8 mouse cellular contexts compared by ENCODE assay signal in the genomic region with DNA sequence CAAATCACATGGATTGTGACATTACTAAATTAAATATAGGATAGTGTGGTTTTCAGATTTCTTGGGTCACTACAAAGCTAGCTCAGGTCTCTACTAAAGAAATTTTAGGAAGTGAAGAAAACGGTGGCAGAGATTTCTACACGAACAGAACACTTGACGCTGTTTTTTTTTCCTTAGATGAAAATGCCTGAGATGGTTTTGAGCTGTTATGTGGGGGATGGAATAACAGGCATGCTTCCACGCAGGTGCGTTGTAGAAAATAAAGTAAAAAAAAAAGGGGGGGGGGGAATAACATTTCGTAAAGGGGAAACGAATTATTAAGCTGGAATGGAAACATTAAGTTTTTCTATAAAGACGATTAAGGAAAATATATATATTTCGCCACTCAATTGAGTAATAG. TPM values are rescaled to one million over a fixed set of nuclear protein-coding genes. Genes with fewer than 3 reads are reported as not detected.
DNase-seq lines count a peak whose midpoint lies in the region; ATAC-seq and TF ChIP-seq lines count a peak whose summit lies in the region.

No protein-coding gene starts in this region.

- no peaks in the 10 kb centered on the region for H3K9me3 ChIP-seq in forebrain, postnatal 0 days (ENCODE audit: low read length)
- no peaks in the 10 kb centered on the region for H3K9me3 ChIP-seq in liver, embryonic 15.5 days (replicated peaks)

- peak overlapping the region; percentile 97 for H3K4me3 ChIP-seq in gastrocnemius, adult 2 months
- H3K4me3 ChIP-seq in forebrain, postnatal 0 days (ENCODE audit: low read depth, low read length) = peak overlapping the region; percentile 93
- H3K4me3 ChIP-seq in liver, embryonic 15.5 days (replicated peaks) = peak overlapping the region; percentile 85

- H3K36me3 ChIP-seq in forebrain, postnatal 0 days (ENCODE audit: insufficient read depth) = no peaks in the 10 kb centered on the region
- H3K36me3 ChIP-seq in liver, embryonic 15.5 days (replicated peaks) = no peaks in the 10 kb centered on the region

- peak overlapping the region; percentile 98 for H3K27ac ChIP-seq in gastrocnemius, adult 2 months
- no peak overlapping the region; the same call in 1 of the 2 replicates for H3K27ac ChIP-seq in forebrain, postnatal 0 days (ENCODE audit: low read depth, low read length)
- no peak overlapping the region for H3K27ac ChIP-seq in liver, embryonic 15.5 days (replicated peaks)

- 32% methylated on average over 9 of the region's 9 CpGs for WGBS in forebrain, postnatal 0 days
- WGBS in liver, embryonic 15.5 days (ENCODE audit: insufficient replicate concordance) = 20% methylated on average over 9 of the region's 9 CpGs

- H3K9ac ChIP-seq in forebrain, postnatal 0 days = peak overlapping the region; percentile 82; the same call in 1 of the 2 replicates
- H3K9ac ChIP-seq in liver, embryonic 15.5 days = no peak overlapping the region

- DNase-seq in gastrocnemius, adult 2 months = no peak
- DNase-seq in gastrocnemius, adult 18-20 months (ENCODE audit: low spot score) = no peak
- peak; percentile 15 for DNase-seq in A20 (ENCODE audit: low read depth, low spot score)
- DNase-seq in forebrain, postnatal 0 days = no peak
- DNase-seq in spleen, postnatal 14 days (ENCODE audit: low spot score in 2 of 2) = no peak
- no peak for DNase-seq in thymus, postnatal 0 days (ENCODE audit: low spot score)
- DNase-seq in frontal cortex, postnatal 36 days (ENCODE audit: low spot score in 2 of 2) = no peak

- no peaks in the 10 kb centered on the region for H3K27me3 ChIP-seq in forebrain, postnatal 0 days (ENCODE audit: insufficient read depth, low read length)
- 0 out of 2 replicates have a peak, but pooled peaks cover 3% of the 10 kb centered on the region for H3K27me3 ChIP-seq in liver, embryonic 15.5 days

- ATAC-seq in forebrain, postnatal 0 days = no peak
- ATAC-seq in liver, embryonic 15.5 days (ENCODE audit: insufficient read depth) = no peak

- intact Hi-C loops in gastrocnemius, adult 2 months (cut with DNase I) = loop anchor here (1.0 to 5.0 kb wide), 2 partner anchors 9 to 65 kb away; partner anchors contain the start of gene Smbd1

- peak overlapping the region; percentile 73 for H3K4me2 ChIP-seq in forebrain, postnatal 0 days (ENCODE audit: low read depth)
- H3K4me2 ChIP-seq in liver, embryonic 15.5 days = peak overlapping the region; percentile 99

- H3K4me1 ChIP-seq in forebrain, postnatal 0 days (ENCODE audit: insufficient read depth) = peaks cover 11% of the 10 kb centered on the region; the same call in 1 of the 2 replicates
- peaks cover 23% of the 10 kb centered on the region for H3K4me1 ChIP-seq in liver, embryonic 15.5 days (replicated peaks)

- TF ChIP-seq CTCF in gastrocnemius, adult 2 months (IDR thresholded peaks at IDR 0.05) = no peak
- TF ChIP-seq CTCF in forebrain, postnatal 0 days (IDR thresholded peaks at IDR 0.05; ENCODE audit: low read depth) = no peak

RNA-seq across cellular contexts. Expression of gene Fyttd1, which starts 0.5 kb away (rescaled TPM):
- total RNA-seq in gastrocnemius, adult 2 months (2021) = 10 to 100 TPM; 95.0 to 95.1 TPM
- 10 to 100 TPM; 85.6 to 97.9 TPM for total RNA-seq in gastrocnemius, adult 18-20 months (2021)
- total RNA-seq in forebrain, postnatal 0 days (2014; rRNA removed) = 121 and 142 TPM in 2 replicates
- polyA plus RNA-seq in forebrain, postnatal 0 days (2015; fragmentation: Nextera tagmentation; extraction: Ambion mirVana) = 119 and 129 TPM in 2 replicates
- 21.0 and 26.8 TPM in 2 replicates for polyA plus RNA-seq in liver, embryonic 15.5 days (2015; fragmentation: Nextera tagmentation; extraction: Ambion mirVana)
- 82.7 and 84.2 TPM in 2 replicates for polyA plus RNA-seq in thymus, postnatal 0 days (2015; fragmentation: Nextera tagmentation; extraction: Ambion mirVana)

RNA-seq across cellular contexts. Expression of gene Rubcn, which starts 0.7 kb away (rescaled TPM):
- total RNA-seq in gastrocnemius, adult 2 months (2021) = 10 to 100 TPM; 24.0 to 28.5 TPM
- 10 to 100 TPM; 22.5 to 24.8 TPM for total RNA-seq in gastrocnemius, adult 18-20 months (2021)
- total RNA-seq in forebrain, postnatal 0 days (2014; rRNA removed) = 70.9 and 81.0 TPM in 2 replicates
- polyA plus RNA-seq in forebrain, postnatal 0 days (2015; fragmentation: Nextera tagmentation; extraction: Ambion mirVana) = 20.2 and 25.7 TPM in 2 replicates
- polyA plus RNA-seq in liver, embryonic 15.5 days (2015; fragmentation: Nextera tagmentation; extraction: Ambion mirVana) = 5.0 and 5.8 TPM in 2 replicates
- polyA plus RNA-seq in thymus, postnatal 0 days (2015; fragmentation: Nextera tagmentation; extraction: Ambion mirVana) = 9.9 and 10.0 TPM in 2 replicates

RNA-seq across cellular contexts. Expression of gene Lrch3, which starts 37.1 kb away (rescaled TPM):
- total RNA-seq in gastrocnemius, adult 2 months (2021) = 10 to 100 TPM; 14.1 to 16.0 TPM
- total RNA-seq in gastrocnemius, adult 18-20 months (2021) = 10 to 100 TPM; 13.2 to 14.5 TPM
- total RNA-seq in forebrain, postnatal 0 days (2014; rRNA removed) = 41.5 and 50.3 TPM in 2 replicates
- polyA plus RNA-seq in forebrain, postnatal 0 days (2015; fragmentation: Nextera tagmentation; extraction: Ambion mirVana) = 10.6 and 19.6 TPM in 2 replicates
- 5.7 and 6.2 TPM in 2 replicates for polyA plus RNA-seq in liver, embryonic 15.5 days (2015; fragmentation: Nextera tagmentation; extraction: Ambion mirVana)
- 18.3 and 21.5 TPM in 2 replicates for polyA plus RNA-seq in thymus, postnatal 0 days (2015; fragmentation: Nextera tagmentation; extraction: Ambion mirVana)
